Mouse (Mus musculus): ENCODE measurements around the gene Adcy5. TPM values are rescaled to one million over a fixed set of nuclear protein-coding genes. Genes with fewer than 3 reads are reported as not detected.

Adcy5 gene
- polyA plus RNA-seq, 1 experiment from 2014 or later, result 0.70 TPM

DNA sequence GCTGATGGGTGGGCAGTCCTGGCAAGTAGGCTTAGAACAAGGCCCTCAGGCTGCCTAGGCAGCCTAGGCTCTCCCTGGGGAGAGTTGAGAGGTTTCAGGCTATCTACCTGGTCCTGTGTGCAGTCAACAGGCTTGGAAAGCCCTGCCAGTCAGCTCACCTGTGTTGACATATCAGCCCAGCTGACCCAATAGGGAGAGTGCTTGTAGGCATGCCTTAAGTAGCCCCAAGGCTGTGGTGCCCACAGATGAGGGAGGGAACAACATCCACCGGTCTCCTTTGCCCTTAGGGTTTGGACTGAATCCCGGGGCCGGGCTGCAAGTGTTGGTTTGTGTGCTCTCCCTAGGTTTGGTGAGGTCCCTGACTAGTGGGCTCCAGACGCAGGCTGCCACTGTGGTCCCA, 37.8 kb downstream of the Adcy5 start:
- Histone ChIP-seq H3K4me3 (no peak overlapping the region), H3K27me3 (replicated peaks; ENCODE audit: low read depth, poor library complexity, severe bottlenecking) (no peaks in the 10 kb centered on the region), H3K36me3 (replicated peaks) (no peaks in the 10 kb centered on the region), H3K27ac (replicated peaks) (peak overlapping the region; percentile 25), H3K9me3 (no peaks in the 10 kb centered on the region), H3K4me1 (peaks cover 41% of the 10 kb centered on the region)
- WGBS, result 78% methylated on average over 4 of the region's 4 CpGs
- no peak for DNase-seq (ENCODE audit: low spot score)

DNA sequence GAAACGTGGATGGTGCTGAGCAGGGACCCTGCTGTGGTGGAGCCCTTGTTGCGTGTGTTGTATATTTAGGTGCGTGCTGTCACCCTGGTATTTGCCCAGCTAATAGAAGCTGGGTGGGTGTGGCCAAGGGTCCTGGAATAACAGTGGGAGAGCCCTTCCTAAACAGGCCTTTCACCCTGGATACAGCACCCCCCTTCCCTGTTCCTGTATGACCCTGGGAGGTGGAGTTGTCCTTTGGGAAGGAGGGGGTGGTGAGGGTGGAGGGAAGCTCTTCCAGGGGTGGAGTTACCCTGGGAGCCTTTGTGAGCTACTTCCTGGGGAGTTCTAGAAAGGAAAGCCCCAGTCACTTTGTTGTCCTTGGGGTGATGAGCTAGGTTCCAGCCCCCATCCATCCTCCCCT, 38.7 kb downstream of the Adcy5 start:
- 50% methylated on average over 3 of the region's 3 CpGs for WGBS
- H3K36me3 ChIP-seq (replicated peaks), result no peaks in the 10 kb centered on the region

DNA sequence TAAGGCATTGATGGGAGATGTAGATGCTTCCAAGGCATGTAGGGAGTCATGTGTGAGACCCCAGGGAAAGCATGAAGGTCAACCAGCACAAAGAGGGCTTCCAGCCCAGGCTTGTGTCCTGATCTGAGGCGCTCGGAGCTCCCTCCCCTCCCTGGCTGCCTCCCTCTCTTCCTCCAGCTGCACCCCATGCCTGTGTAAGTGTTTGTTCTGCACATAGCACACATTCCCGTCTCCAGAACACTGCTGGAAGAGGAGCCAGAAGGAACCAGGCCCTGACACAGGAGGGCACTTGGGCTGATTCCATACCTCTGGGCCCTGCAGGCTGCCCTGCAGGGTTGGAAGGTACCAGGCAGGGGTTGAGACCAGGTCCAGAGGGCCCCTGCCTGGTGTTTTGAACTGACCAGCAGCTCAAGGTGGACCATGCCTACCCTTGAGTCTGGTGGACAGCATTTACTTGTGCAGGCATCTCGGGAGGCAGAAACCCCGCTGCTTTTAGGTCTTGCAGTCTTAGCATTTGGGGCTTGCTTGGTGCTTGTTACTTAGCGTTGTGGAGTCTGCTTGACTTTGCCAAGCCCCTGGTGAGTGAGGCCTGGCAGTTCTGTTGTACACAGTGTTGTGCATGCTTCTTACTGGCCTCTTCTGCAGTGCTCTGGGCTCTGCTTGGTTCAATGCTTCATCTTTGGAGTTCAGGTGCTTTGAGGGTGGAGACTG, 45.2 kb downstream of the Adcy5 start:
- 63% methylated on average over 6 of the region's 6 CpGs for WGBS
- no peak overlapping the region for H3K4me3 ChIP-seq
- no peaks in the 10 kb centered on the region for H3K27me3 ChIP-seq (replicated peaks; ENCODE audit: low read depth, poor library complexity, severe bottlenecking)
- no peak for DNase-seq (ENCODE audit: low spot score)
- H3K36me3 ChIP-seq (replicated peaks), result no peaks in the 10 kb centered on the region
- peak overlapping the region; percentile 12 for H3K27ac ChIP-seq (replicated peaks)
- no peaks in the 10 kb centered on the region for H3K9me3 ChIP-seq
- peaks cover 38% of the 10 kb centered on the region for H3K4me1 ChIP-seq

More for the DNA sequence above, 38.7 kb downstream of the Adcy5 start:
- peak overlapping the region; percentile 65 for H3K27ac ChIP-seq (replicated peaks)
- no peaks in the 10 kb centered on the region for H3K9me3 ChIP-seq
- no peak overlapping the region for H3K4me3 ChIP-seq
- peaks cover 41% of the 10 kb centered on the region for H3K4me1 ChIP-seq
- no peak for DNase-seq (ENCODE audit: low spot score)
- no peaks in the 10 kb centered on the region for H3K27me3 ChIP-seq (replicated peaks; ENCODE audit: low read depth, poor library complexity, severe bottlenecking)

DNA sequence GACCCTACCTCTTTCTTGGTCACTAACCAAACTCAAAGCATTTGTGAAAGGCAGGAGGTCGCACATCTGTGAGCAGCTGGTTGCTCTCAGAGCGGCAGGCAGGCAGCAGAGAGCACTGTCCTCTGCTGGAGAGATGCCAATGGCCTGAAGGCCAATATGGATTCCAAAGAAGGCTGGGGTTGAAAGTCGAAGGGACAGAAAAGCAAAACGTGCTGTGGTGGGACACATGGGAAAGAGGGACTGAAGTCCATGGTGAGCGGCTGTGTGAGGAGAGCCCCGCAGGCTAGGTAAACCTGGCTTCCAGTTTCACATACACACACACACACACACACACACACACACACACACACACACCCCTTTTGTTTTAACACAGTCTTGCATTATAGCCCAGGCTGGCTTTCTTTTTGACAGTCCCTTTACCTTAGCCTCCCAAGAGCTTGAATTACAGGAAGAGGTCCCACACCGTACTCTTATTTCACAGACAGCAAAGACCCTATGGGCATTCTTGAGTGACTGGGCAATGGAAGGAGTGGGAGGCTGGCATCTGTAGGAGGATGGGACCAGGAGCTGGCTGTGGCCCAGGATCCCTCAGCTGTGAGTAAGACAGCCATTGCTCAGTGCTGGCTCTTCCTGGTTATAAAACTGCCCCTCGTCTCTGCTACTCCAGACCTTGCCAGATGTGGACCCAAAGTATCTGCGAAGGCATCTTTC, 45.9 kb downstream of the Adcy5 start:
- peak overlapping the region; percentile 12; the same call in 1 of the 2 replicates for H3K27ac ChIP-seq (replicated peaks)
- H3K4me3 ChIP-seq, result no peak overlapping the region
- no peaks in the 10 kb centered on the region for H3K36me3 ChIP-seq (replicated peaks)
- no peak for DNase-seq (ENCODE audit: low spot score)
- H3K27me3 ChIP-seq (replicated peaks; ENCODE audit: low read depth, poor library complexity, severe bottlenecking), result no peaks in the 10 kb centered on the region
- 68% methylated on average over 9 of the region's 9 CpGs for WGBS
- peaks cover 42% of the 10 kb centered on the region for H3K4me1 ChIP-seq
- H3K9me3 ChIP-seq, result no peaks in the 10 kb centered on the region

DNA sequence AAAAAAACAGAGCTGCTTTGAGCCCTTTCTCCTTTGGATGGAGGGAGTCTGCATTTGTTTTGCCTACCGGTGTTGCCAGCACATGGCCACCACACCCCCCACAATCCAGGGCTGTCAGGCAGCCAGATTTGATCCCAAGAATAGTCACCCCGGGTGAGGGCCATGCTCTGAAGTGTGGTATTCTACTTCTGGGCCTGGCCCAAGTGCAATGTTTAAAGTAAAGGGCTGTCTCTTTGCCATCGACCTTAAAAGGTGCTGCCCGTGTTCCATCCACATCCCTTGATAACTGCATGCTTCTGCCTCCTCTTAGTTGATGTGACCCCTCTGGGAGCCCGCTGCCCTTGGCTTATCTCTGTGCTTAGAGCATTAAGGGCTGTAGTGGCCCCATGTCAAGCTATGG, 46.6 kb downstream of the Adcy5 start:
- H3K27ac ChIP-seq (replicated peaks), result no peak overlapping the region
- 81% methylated on average over 5 of the region's 5 CpGs for WGBS

DNA sequence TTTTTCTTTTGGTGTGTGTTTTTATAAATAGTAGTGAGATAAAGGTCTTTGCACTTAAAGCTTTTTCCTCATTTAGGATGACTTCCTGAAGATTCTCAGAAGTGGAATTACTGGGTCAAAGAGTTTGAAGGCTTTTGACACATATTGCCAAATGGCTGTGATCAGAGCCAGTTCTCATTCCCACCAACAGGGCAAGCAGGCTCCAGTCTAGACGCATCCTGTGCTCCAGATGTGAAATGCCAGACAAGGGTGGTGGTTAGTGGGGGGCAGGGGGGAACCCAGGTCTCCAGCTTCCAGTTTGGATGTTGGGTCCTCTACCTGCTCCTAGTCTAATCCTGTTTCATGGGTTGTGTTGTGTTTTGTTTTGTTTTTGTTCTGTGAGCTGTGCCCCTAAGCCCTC, 48.8 kb downstream of the Adcy5 start:
- Histone ChIP-seq H3K27ac (replicated peaks) (no peak overlapping the region), H3K36me3 (replicated peaks) (no peaks in the 10 kb centered on the region), H3K9me3 (no peaks in the 10 kb centered on the region), H3K27me3 (replicated peaks; ENCODE audit: low read depth, poor library complexity, severe bottlenecking) (no peaks in the 10 kb centered on the region), H3K4me3 (no peak overlapping the region), H3K4me1 (peaks cover 57% of the 10 kb centered on the region)
- WGBS, result 37% methylated on average over 1 of the region's 1 CpGs
- DNase-seq (ENCODE audit: low spot score), result no peak

More for the DNA sequence above, 46.6 kb downstream of the Adcy5 start:
- Histone ChIP-seq H3K27me3 (replicated peaks; ENCODE audit: low read depth, poor library complexity, severe bottlenecking) (no peaks in the 10 kb centered on the region), H3K36me3 (replicated peaks) (no peaks in the 10 kb centered on the region), H3K4me1 (peaks cover 42% of the 10 kb centered on the region), H3K4me3 (no peak overlapping the region), H3K9me3 (no peaks in the 10 kb centered on the region)
- DNase-seq (ENCODE audit: low spot score), result no peak

DNA sequence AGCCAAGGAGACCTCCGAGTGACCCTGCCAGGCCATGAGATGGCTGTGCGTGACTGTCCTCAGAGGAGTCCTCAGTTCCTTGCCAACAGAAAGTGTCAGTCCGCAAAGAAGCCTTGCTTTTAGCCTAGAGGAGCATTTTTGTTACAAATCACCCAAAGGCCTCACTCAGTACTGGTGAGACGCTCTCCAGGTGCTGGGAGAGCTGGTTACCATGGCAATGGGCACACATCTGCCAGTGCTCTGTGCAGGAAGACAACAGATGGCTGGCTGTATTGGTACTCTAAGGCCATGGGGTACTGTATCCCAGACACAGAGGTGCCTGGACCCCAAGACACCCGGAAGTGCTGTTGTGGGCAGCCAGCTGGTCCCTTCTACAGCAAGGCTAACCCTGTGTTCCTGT, 51.0 kb downstream of the Adcy5 start:
- peaks cover 66% of the 10 kb centered on the region for H3K4me1 ChIP-seq
- peak; percentile 57 for DNase-seq (ENCODE audit: low spot score)
- H3K9me3 ChIP-seq, result no peaks in the 10 kb centered on the region
- peak overlapping the region; percentile 66 for H3K27ac ChIP-seq (replicated peaks)
- WGBS, result 61% methylated on average over 5 of the region's 5 CpGs
- H3K36me3 ChIP-seq (replicated peaks), result no peaks in the 10 kb centered on the region
- H3K4me3 ChIP-seq, result no peak overlapping the region
- no peaks in the 10 kb centered on the region for H3K27me3 ChIP-seq (replicated peaks; ENCODE audit: low read depth, poor library complexity, severe bottlenecking)

DNA sequence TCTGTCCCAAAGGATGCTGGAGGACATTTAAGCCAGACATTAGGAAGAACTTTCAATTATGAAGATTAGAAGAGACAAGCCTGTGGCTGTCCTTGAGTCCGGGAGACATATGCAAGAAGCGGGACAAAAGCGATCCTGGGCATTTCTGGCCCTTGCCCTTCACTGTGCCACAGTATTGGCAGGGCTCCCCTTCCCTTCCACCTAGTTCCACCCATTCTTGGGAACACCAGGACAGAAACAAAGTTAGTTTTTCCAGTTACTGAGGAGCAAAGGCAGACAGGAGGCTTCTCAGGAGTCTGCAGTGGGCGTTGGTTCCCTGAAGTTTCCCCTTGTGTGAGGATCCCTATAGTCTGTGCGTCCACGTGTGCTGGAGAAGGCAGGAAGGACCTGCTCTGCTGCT, 51.7 kb downstream of the Adcy5 start:
- peaks cover 65% of the 10 kb centered on the region for H3K4me1 ChIP-seq
- no peak for DNase-seq (ENCODE audit: low spot score)
- H3K36me3 ChIP-seq (replicated peaks), result no peaks in the 10 kb centered on the region
- WGBS, result 75% methylated on average over 6 of the region's 6 CpGs
- peak overlapping the region; percentile 66; the same call in 1 of the 2 replicates for H3K27ac ChIP-seq (replicated peaks)
- no peak overlapping the region for H3K4me3 ChIP-seq
- no peaks in the 10 kb centered on the region for H3K9me3 ChIP-seq
- H3K27me3 ChIP-seq (replicated peaks; ENCODE audit: low read depth, poor library complexity, severe bottlenecking), result no peaks in the 10 kb centered on the region

DNA sequence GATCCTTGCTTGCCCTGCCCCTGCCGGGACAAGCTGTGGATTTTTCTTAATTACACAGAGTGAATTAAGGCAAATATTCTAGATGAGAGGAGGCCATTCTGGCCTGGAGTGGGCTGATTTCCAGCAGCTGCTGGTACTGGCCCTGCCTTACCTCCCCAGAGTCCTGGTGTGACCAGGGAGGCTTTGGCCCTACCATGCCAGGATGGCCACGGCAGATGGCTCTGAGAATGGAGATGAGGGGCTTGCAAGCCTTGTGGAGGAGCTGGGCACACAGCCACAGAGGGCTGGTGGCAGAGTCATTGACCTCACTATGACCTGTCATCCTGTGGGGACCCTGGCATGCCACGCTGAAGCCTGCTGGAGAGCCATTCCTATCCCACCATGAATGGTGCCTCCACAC, 54.1 kb downstream of the Adcy5 start:
- 65% methylated on average over 3 of the region's 3 CpGs for WGBS
- peaks cover 68% of the 10 kb centered on the region for H3K4me1 ChIP-seq
- H3K27me3 ChIP-seq (replicated peaks; ENCODE audit: low read depth, poor library complexity, severe bottlenecking), result no peaks in the 10 kb centered on the region
- H3K27ac ChIP-seq (replicated peaks), result peak overlapping the region; percentile 59
- H3K9me3 ChIP-seq, result no peaks in the 10 kb centered on the region
- H3K36me3 ChIP-seq (replicated peaks), result no peaks in the 10 kb centered on the region
- H3K4me3 ChIP-seq, result no peak overlapping the region
- DNase-seq (ENCODE audit: low spot score), result no peak

DNA sequence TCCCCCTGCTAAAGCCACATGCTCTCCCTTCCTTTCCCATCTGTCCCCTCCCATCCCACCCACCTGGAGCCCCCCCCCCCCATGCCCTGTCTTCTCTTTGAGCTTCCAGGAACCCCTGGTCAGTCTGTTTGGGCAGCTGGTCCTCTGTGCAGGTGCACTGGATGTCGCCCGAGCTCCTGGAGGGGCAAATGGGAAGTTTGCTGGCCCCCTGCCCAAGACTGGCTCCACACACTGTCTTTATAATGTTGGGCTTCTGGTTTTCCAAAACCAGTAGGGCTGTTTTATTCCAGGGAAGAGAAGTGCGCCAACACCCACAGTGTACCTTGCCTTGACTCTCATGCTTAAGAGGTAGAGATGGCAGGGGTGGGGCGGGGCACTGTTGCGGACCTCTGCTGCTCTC, 55.1 kb downstream of the Adcy5 start:
- Histone ChIP-seq H3K4me3 (no peak overlapping the region), H3K4me1 (peaks cover 62% of the 10 kb centered on the region), H3K36me3 (replicated peaks) (no peaks in the 10 kb centered on the region), H3K9me3 (no peaks in the 10 kb centered on the region), H3K27ac (replicated peaks) (peak overlapping the region; percentile 35; the same call in 1 of the 2 replicates), H3K27me3 (replicated peaks; ENCODE audit: low read depth, poor library complexity, severe bottlenecking) (no peaks in the 10 kb centered on the region)
- no peak for DNase-seq (ENCODE audit: low spot score)
- 82% methylated on average over 5 of the region's 5 CpGs for WGBS

DNA sequence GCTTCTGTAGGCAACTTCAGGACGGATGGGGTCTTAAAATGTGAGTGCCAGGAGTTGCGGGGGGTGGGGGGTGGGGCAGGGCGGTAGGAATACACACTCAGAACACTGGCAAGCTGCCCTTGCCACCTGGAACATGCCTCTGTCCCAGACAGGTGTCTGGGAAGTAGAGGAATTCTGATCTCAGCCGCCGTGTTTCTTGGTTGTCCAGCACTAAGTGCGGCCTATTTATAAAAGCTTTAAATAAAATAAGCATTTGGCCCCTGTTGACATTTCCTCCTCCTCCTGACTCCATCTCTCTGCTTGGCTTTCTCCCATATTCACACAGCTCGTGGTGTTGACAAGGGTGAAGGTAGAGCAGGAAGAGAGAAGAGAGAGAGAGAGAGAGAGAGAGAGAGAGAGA, 60.4 kb downstream of the Adcy5 start:
- H3K27ac ChIP-seq (replicated peaks), result no peak overlapping the region
- peaks cover 36% of the 10 kb centered on the region for H3K4me1 ChIP-seq
- no peaks in the 10 kb centered on the region for H3K36me3 ChIP-seq (replicated peaks)
- no peaks in the 10 kb centered on the region for H3K27me3 ChIP-seq (replicated peaks; ENCODE audit: low read depth, poor library complexity, severe bottlenecking)
- no peak overlapping the region for H3K4me3 ChIP-seq
- WGBS, result 77% methylated on average over 7 of the region's 7 CpGs
- no peak for DNase-seq (ENCODE audit: low spot score)
- no peaks in the 10 kb centered on the region for H3K9me3 ChIP-seq

DNA sequence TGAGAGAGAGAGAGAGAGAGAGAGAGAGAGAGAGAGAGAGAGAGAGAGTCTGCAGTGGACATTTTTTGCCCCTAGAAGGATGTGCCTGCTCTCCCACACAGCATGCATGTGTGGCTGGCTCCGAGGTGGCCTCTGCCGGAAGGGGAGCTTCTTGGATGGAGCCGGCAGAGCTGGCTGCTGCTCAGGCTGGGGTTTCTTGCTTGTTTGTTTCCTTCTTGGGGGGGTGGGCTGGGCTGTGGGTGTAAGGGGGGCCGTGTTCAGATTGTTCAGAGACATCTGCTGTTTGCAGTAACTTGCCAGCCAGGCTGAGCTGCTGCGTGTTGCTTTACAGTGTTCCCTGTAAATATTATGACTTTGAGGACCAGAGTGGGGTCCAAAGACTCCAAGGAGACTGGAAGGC, 60.8 kb downstream of the Adcy5 start:
- WGBS, result 56% methylated on average over 5 of the region's 5 CpGs
- Histone ChIP-seq H3K36me3 (replicated peaks) (no peaks in the 10 kb centered on the region), H3K27me3 (replicated peaks; ENCODE audit: low read depth, poor library complexity, severe bottlenecking) (no peaks in the 10 kb centered on the region), H3K27ac (replicated peaks) (no peak overlapping the region), H3K9me3 (no peaks in the 10 kb centered on the region), H3K4me1 (peaks cover 31% of the 10 kb centered on the region), H3K4me3 (no peak overlapping the region)
- peak; percentile 32 for DNase-seq (ENCODE audit: low spot score)

All from embryonic facial prominence, embryonic 10.5 days (tissue).